Mouse (Mus musculus): ENCODE results near the gene Tmem258. TPM values are rescaled to one million over a fixed set of nuclear protein-coding genes. Genes with fewer than 3 reads are reported as not detected.

The Tmem258 gene
- polyA plus RNA-seq, 1 experiment from 2014 or later: 475 TPM

GRCm38 (mm10) chr19:10188281-10188811 lies 15.5 kb upstream of the Tmem258 start:
- no peak for ATAC-seq (ENCODE audit: low FRiP score, low read depth)
- no peak overlapping the region for H3K27ac ChIP-seq
- H3K27me3 ChIP-seq: no peaks in the 10 kb centered on the region
- H3K36me3 ChIP-seq: peaks cover 88% of the 10 kb centered on the region
- 49% methylated on average over 10 of the region's 10 CpGs for WGBS
- peaks cover 26% of the 10 kb centered on the region for H3K4me1 ChIP-seq
- H3K9me3 ChIP-seq: no peaks in the 10 kb centered on the region
- H3K9ac ChIP-seq: 0 out of 2 replicates have a peak overlapping the region, but pooled peaks have one; percentile 14
- no peak overlapping the region for H3K4me3 ChIP-seq
- no peak overlapping the region for H3K4me2 ChIP-seq (replicated peaks)

GRCm38 (mm10) chr19:10189022-10189421 lies 14.8 kb upstream of the Tmem258 start:
- WGBS: 94% methylated on average over 6 of the region's 6 CpGs

GRCm38 (mm10) chr19:10189940-10190339 lies 13.9 kb upstream of the Tmem258 start:
- H3K36me3 ChIP-seq: peaks cover 100% of the 10 kb centered on the region
- 93% methylated on average over 8 of the region's 8 CpGs for WGBS
- ATAC-seq (ENCODE audit: low FRiP score, low read depth): no peak

More at GRCm38 (mm10) chr19:10189022-10189421, 14.8 kb upstream of the Tmem258 start:
- H3K27ac ChIP-seq: no peak overlapping the region
- ATAC-seq (ENCODE audit: low FRiP score, low read depth): no peak
- peaks cover 95% of the 10 kb centered on the region for H3K36me3 ChIP-seq
- peaks cover 22% of the 10 kb centered on the region for H3K4me1 ChIP-seq
- no peak overlapping the region for H3K4me3 ChIP-seq
- no peak overlapping the region for H3K4me2 ChIP-seq (replicated peaks)
- no peak overlapping the region for H3K9ac ChIP-seq
- H3K27me3 ChIP-seq: no peaks in the 10 kb centered on the region
- H3K9me3 ChIP-seq: no peaks in the 10 kb centered on the region

GRCm38 (mm10) chr19:10190796-10191195 lies 13.0 kb upstream of the Tmem258 start:
- peaks cover 100% of the 10 kb centered on the region for H3K36me3 ChIP-seq
- no peak overlapping the region for H3K9ac ChIP-seq
- no peaks in the 10 kb centered on the region for H3K9me3 ChIP-seq
- no peaks in the 10 kb centered on the region for H3K27me3 ChIP-seq
- no peak for ATAC-seq (ENCODE audit: low FRiP score, low read depth)
- no peak overlapping the region for H3K27ac ChIP-seq
- peaks cover 10% of the 10 kb centered on the region; the same call in 1 of the 2 replicates for H3K4me1 ChIP-seq
- WGBS: 45% methylated on average over 2 of the region's 2 CpGs
- no peak overlapping the region for H3K4me3 ChIP-seq
- no peak overlapping the region for H3K4me2 ChIP-seq (replicated peaks)

More at GRCm38 (mm10) chr19:10189940-10190339, 13.9 kb upstream of the Tmem258 start:
- Histone ChIP-seq H3K4me3 (no peak overlapping the region), H3K27ac (no peak overlapping the region), H3K4me2 (replicated peaks) (no peak overlapping the region), H3K4me1 (peaks cover 13% of the 10 kb centered on the region), H3K9me3 (no peaks in the 10 kb centered on the region), H3K27me3 (no peaks in the 10 kb centered on the region), H3K9ac (no peak overlapping the region)

- Histone ChIP-seq H3K27ac (no peak overlapping the region), H3K27me3 (no peaks in the 10 kb centered on the region), H3K4me1 (peaks cover 10% of the 10 kb centered on the region; the same call in 1 of the 2 replicates), H3K9ac (no peak overlapping the region), H3K4me2 (replicated peaks) (no peak overlapping the region), H3K4me3 (no peak overlapping the region), H3K9me3 (no peaks in the 10 kb centered on the region), H3K36me3 (peaks cover 100% of the 10 kb centered on the region)
- 68% methylated on average over 7 of the region's 7 CpGs for WGBS
- no peak for ATAC-seq (ENCODE audit: low FRiP score, low read depth)
Observed at GRCm38 (mm10) chr19:10191326-10191725, 12.5 kb upstream of the Tmem258 start.

GRCm38 (mm10) chr19:10194337-10194736 lies 9.5 kb upstream of the Tmem258 start:
- H3K4me2 ChIP-seq (replicated peaks): no peak overlapping the region
- 82% methylated on average over 11 of the region's 11 CpGs for WGBS
- H3K27me3 ChIP-seq: no peaks in the 10 kb centered on the region
- H3K9me3 ChIP-seq: no peaks in the 10 kb centered on the region
- peaks cover 84% of the 10 kb centered on the region for H3K36me3 ChIP-seq
- no peak overlapping the region for H3K27ac ChIP-seq
- H3K4me1 ChIP-seq: no peaks in the 10 kb centered on the region
- H3K9ac ChIP-seq: no peak overlapping the region
- no peak overlapping the region for H3K4me3 ChIP-seq
- no peak for ATAC-seq (ENCODE audit: low FRiP score, low read depth)

- 81% methylated on average over 5 of the region's 5 CpGs for WGBS
- ATAC-seq (ENCODE audit: low FRiP score, low read depth): no peak
- no peak overlapping the region for H3K4me3 ChIP-seq
- H3K4me1 ChIP-seq: no peaks in the 10 kb centered on the region
- no peak overlapping the region for H3K27ac ChIP-seq
- peaks cover 84% of the 10 kb centered on the region for H3K36me3 ChIP-seq
- H3K4me2 ChIP-seq (replicated peaks): no peak overlapping the region
- H3K9ac ChIP-seq: no peak overlapping the region
- H3K27me3 ChIP-seq: no peaks in the 10 kb centered on the region
- H3K9me3 ChIP-seq: no peaks in the 10 kb centered on the region
Observed at GRCm38 (mm10) chr19:10195252-10195651, 8.6 kb upstream of the Tmem258 start.

- Histone ChIP-seq H3K27me3 (no peaks in the 10 kb centered on the region), H3K4me1 (no peaks in the 10 kb centered on the region), H3K4me2 (replicated peaks) (no peak overlapping the region), H3K4me3 (no peak overlapping the region), H3K9me3 (no peaks in the 10 kb centered on the region), H3K27ac (no peak overlapping the region), H3K9ac (0 out of 2 replicates have a peak overlapping the region, but pooled peaks have one; percentile 9), H3K36me3 (peaks cover 83% of the 10 kb centered on the region)
- no peak for ATAC-seq (ENCODE audit: low FRiP score, low read depth)
- WGBS: 81% methylated on average over 4 of the region's 4 CpGs
Observed at GRCm38 (mm10) chr19:10197130-10197529, 6.7 kb upstream of the Tmem258 start.

GRCm38 (mm10) chr19:10198286-10198685 lies 5.5 kb upstream of the Tmem258 start:
- no peak overlapping the region for H3K9ac ChIP-seq
- H3K27me3 ChIP-seq: no peaks in the 10 kb centered on the region
- H3K4me1 ChIP-seq: peaks cover 8% of the 10 kb centered on the region
- H3K36me3 ChIP-seq: peaks cover 71% of the 10 kb centered on the region
- H3K27ac ChIP-seq: no peak overlapping the region
- H3K4me3 ChIP-seq: no peak overlapping the region
- WGBS: 66% methylated on average over 2 of the region's 2 CpGs
- no peak for ATAC-seq (ENCODE audit: low FRiP score, low read depth)
- no peaks in the 10 kb centered on the region for H3K9me3 ChIP-seq
- no peak overlapping the region for H3K4me2 ChIP-seq (replicated peaks)

GRCm38 (mm10) chr19:10198723-10199122 lies 5.1 kb upstream of the Tmem258 start:
- Histone ChIP-seq H3K36me3 (peaks cover 67% of the 10 kb centered on the region), H3K27ac (no peak overlapping the region), H3K27me3 (no peaks in the 10 kb centered on the region), H3K9ac (no peak overlapping the region), H3K4me3 (no peak overlapping the region), H3K4me2 (replicated peaks) (no peak overlapping the region), H3K4me1 (peaks cover 9% of the 10 kb centered on the region), H3K9me3 (no peaks in the 10 kb centered on the region)
- 28% methylated on average over 3 of the region's 3 CpGs for WGBS
- ATAC-seq (ENCODE audit: low FRiP score, low read depth): no peak; the same call in 1 of the 2 replicates

- H3K4me1 ChIP-seq: peaks cover 17% of the 10 kb centered on the region
- ATAC-seq (ENCODE audit: low FRiP score, low read depth): no peak
- 2% methylated on average over 23 of the region's 23 CpGs for WGBS
- H3K4me2 ChIP-seq (replicated peaks): peak overlapping the region; percentile 93
- H3K27me3 ChIP-seq: no peaks in the 10 kb centered on the region
- peak overlapping the region; percentile 84 for H3K27ac ChIP-seq
- H3K9me3 ChIP-seq: no peaks in the 10 kb centered on the region
- peak overlapping the region; percentile 91 for H3K4me3 ChIP-seq
- peaks cover 55% of the 10 kb centered on the region for H3K36me3 ChIP-seq
- H3K9ac ChIP-seq: peak overlapping the region; percentile 86
Observed at GRCm38 (mm10) chr19:10203146-10203847, 517 bp upstream of the Tmem258 start.

- Histone ChIP-seq H3K9me3 (no peaks in the 10 kb centered on the region), H3K36me3 (peaks cover 62% of the 10 kb centered on the region), H3K9ac (peak overlapping the region; percentile 86), H3K4me3 (peak overlapping the region; percentile 91), H3K4me2 (replicated peaks) (peak overlapping the region; percentile 93), H3K27ac (peak overlapping the region; percentile 84; the same call in 1 of the 2 replicates), H3K4me1 (peaks cover 17% of the 10 kb centered on the region), H3K27me3 (no peaks in the 10 kb centered on the region)
- ATAC-seq (ENCODE audit: low FRiP score, low read depth): no peak
- 2% methylated on average over 5 of the region's 5 CpGs for WGBS
Observed at GRCm38 (mm10) chr19:10204616-10205001, 795 bp downstream of the Tmem258 start.
